Mouse (Mus musculus) gastrocnemius, adult 8-10 months (tissue): ENCODE results near the gene Catip. TPM values are rescaled to one million over a fixed set of nuclear protein-coding genes. Genes with fewer than 3 reads are reported as not detected.

Experiments
- DNase-seq, 2 experiments: peaks; one replicate each; pipeline ENCODE4 v3.0.0; 2022; ENCODE audit warnings: low spot score in 2 of 2
- total RNA-seq, 4 experiments: library from RNA; stranded (reverse); gene quantifications; 2 replicates each; pipeline ENCODE4 v1.2.4; 2022

Gene Catip
- total RNA-seq, 4 experiments from 2014 or later: 0.21 to 0.44 (median 0.36) TPM; not detected in 1

GRCm38 (mm10) chr1:74342308-74342707 is 19.6 kb upstream of the Catip start:
- no peak for DNase-seq

GRCm38 (mm10) chr1:74343161-74343560 is 18.7 kb upstream of the Catip start:
- no peak for DNase-seq

DNA sequence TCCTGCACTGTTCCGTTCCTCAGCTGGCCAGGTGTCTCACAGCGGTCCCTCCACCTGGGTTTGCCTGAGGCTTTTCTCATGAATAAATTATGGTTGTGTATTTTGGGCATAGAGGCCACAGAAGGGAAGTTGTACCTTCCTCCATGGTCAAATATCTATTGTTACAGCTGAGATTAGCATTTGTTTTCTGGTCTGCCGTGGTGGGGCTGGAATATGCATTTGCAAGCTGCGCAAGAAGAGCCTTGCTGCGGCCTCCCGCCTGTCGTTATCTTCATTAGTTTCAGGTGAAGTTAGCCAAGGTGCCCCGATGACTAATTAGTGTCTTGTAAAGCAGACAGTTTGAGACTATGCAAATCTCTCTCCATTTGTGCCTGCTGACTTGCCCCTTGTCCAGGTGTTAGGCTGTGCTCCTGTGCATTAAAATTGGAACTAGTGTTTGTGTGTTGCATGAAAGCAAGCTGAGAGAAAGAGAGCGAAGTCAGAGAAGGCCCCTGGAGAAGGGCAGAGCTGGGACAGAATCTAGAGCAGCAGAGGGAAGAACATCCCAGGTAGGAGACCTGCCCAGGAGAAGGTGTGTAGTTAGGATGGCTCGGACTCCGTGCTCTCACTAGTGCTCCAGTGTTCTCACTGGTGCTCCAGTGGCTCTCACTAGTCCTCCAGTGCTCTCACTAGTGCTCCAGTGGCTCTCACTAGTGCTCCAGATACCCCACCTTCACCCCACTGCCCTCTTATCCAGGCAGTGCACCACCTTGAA is 17.6 kb upstream of the Catip start:
- DNase-seq: no peak

DNA sequence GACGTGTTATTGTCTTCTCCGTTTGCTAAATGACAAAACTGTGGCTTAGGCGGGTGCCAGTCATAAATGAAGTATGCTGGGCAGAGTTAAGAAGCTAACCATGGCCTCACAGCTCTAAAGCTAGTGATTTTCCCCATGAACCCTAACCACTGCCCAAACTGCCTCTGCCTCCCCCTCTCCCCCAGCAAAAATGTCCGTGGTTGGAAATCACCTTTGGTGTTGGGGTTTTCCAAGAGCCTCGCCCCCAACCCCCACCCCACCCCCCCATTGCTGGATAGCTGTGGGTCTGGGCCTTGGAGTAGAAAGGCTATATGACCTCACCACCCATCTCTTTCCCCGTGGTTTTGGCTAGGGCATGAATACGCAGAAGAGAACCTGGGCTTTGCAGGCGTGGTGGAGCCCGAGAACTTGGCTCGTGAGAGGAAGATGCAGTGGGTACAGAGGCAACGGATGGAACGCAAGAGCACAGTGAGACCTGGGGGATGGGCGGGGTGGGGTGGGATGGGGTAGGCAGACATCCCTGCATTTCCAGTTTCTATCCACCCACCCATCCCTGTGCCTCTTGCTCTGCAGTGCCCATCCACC is 10.6 kb upstream of the Catip start:
- DNase-seq: no peak

GRCm38 (mm10) chr1:74352532-74353096 is 9.3 kb upstream of the Catip start:
- DNase-seq: no peak

GRCm38 (mm10) chr1:74353453-74354229 is 8.3 kb upstream of the Catip start:
- DNase-seq: no peak

GRCm38 (mm10) chr1:74357531-74357930 is 4.4 kb upstream of the Catip start:
- no peak for DNase-seq

- no peak for DNase-seq
These were observed 1.9 kb upstream of the Catip start for GRCm38 (mm10) chr1:74359952-74360517.

- no peak for DNase-seq
These were observed 669 bp downstream of the Catip start for GRCm38 (mm10) chr1:74362325-74363229.

GRCm38 (mm10) chr1:74363437-74363836 is 1.5 kb downstream of the Catip start:
- DNase-seq: no peak

DNA sequence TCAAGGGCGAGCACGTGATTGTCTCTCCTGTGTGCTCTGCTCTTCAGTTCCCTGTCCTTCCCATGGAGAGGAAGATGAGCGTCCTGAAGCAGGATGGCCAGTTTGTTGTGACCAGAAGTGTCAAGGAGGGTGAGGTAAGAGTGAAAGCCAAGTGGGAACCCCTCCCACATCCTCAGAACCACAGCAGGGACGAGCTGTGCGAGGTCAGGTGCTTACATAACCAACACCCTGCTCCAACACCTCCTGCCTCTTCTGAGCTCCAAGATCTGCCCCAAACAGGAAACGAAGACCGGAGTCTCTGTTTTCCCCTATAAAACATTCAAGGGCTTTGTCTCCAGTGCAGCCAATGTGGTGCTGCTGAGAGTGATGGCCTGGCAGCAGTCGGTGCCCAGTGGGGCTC is 2.4 kb downstream of the Catip start:
- no peak for DNase-seq

- peak in 1 of 2 experiments; percentile 42 for DNase-seq
These were observed 6.2 kb downstream of the Catip start for GRCm38 (mm10) chr1:74367886-74368645.

DNA sequence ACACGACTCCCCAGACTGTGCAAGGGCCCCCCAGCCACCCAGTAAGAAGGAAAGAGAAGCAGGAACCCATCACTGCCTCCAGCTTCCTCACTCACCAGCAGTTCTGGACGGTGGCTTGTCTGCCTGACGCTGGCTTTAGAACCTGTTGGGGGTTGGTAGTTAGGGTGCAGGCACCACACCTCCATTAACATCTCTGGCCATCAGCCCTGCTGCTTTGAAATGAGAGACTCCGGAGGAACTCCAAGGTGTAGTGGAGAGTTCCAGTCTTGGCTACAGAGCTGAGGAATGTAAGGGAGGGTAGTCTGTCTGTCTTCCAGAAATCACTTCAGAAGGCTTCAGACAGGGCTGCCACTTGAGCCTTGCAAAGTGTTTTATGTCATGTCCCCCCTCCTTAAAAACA is 8.1 kb downstream of the Catip start:
- DNase-seq: no peak

GRCm38 (mm10) chr1:74373372-74373771 is 11.5 kb downstream of the Catip start:
- DNase-seq: no peak

GRCm38 (mm10) chr1:74374980-74375379 is 13.1 kb downstream of the Catip start, which contains the start of gene Slc11a1:
Gene Slc11a1 (plus strand): TSS chr1:74375195.
- no peak for DNase-seq

GRCm38 (mm10) chr1:74375561-74375960 is 13.7 kb downstream of the Catip start:
- DNase-seq: no peak

- peak in 1 of 2 experiments; percentile 60 for DNase-seq
These were observed 14.5 kb downstream of the Catip start for GRCm38 (mm10) chr1:74376396-74376795.

- no peak for DNase-seq
These were observed 17.2 kb downstream of the Catip start for GRCm38 (mm10) chr1:74379058-74379504.

GRCm38 (mm10) chr1:74380484-74380883 is 18.6 kb downstream of the Catip start:
- DNase-seq: no peak

DNA sequence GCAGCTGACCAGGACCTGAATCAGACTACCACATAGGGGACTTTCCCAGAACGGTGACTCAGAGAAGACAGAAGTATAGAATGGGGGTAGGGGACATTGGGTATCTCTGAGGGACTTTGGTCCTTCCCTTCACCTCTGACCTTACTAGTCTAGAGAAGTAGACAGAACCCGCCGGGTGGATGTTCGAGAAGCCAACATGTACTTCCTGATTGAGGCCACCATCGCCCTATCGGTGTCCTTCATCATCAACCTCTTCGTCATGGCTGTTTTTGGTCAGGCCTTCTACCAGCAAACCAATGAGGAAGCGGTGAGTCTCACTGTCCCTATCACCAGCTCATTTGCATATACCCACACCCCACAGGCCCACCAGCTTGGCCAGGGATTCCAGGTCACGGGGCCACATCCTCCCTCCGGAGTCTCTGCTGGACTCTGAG is 19.7 kb downstream of the Catip start:
- no peak for DNase-seq
